Mouse (Mus musculus): ENCODE results near the gene Dtl.

- TF ChIP-seq CTCF (IDR thresholded peaks at IDR 0.05) (no peak), EP300 (IDR thresholded peaks at IDR 0.05) (no peak)
These were observed 47.3 kb downstream of the Dtl start for GRCm38 (mm10) chr1:191527921-191528612.

Measured in lung, postnatal 0 days (tissue).